Mouse (Mus musculus) gastrocnemius, postnatal 14 days (tissue): ENCODE data around the gene Tradd. TPM values are rescaled to one million over a fixed set of nuclear protein-coding genes. Genes with fewer than 3 reads are reported as not detected.
"Not testable (repeated sequence)": the region's sequence is repeated elsewhere in the genome, so short reads cannot be mapped to it uniquely, and the experiment has no call there.

Experiments used
- DNase-seq: peaks from one replicate; pipeline ENCODE4 v3.0.0; 2021; ENCODE audit warnings: mixed read lengths
- intact Hi-C: fragments of 180-260 bp; cut with DNase I; formaldehyde crosslinking; loops from one replicate; pipeline ENCODE4 v1.15.1; 2025; ENCODE audit warnings: low total_unique reads
- total RNA-seq, 2 experiments: library from RNA; stranded (reverse); gene quantifications; 2 replicates each; pipeline ENCODE4 v1.2.3; 2021

The Tradd gene
- total RNA-seq, 2 experiments from 2014 or later = 2.8 to 3.9 TPM

GRCm38 (mm10) chr8:105254966-105255350 is 9.5 kb downstream of the Tradd start, which contains the start of gene B3gnt9:
TSS of gene B3gnt9 (minus strand) at chr8:105255153.
- intact Hi-C loops = no loop called here

GRCm38 (mm10) chr8:105254152-105254965 is 10.1 kb downstream of the Tradd start:
- intact Hi-C loops = no loop called here

More at GRCm38 (mm10) chr8:105254966-105255350, 9.5 kb downstream of the Tradd start, which contains the start of gene B3gnt9:
- peak; percentile 88 for DNase-seq

DNA sequence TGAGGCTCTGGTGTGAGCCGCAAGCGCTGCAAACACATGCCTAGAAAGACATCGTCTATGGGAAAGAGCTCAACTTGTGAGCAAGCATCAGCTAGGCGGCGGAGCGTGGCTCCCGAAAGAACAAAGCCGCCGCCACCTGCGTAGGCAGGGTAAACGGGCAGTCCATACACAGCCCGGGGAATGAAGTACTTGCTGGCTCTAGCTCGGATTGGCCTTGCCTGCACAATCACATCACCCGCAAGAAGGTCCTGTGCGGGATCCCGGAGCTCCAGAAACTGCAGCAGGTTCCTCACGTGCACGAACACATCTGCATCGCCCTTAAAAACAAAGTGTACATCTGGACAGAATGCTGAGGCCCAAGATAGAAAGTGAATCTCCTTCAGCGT is 10.7 kb downstream of the Tradd start:
- no peak for DNase-seq
- intact Hi-C loops = no loop called here

More at GRCm38 (mm10) chr8:105254152-105254965, 10.1 kb downstream of the Tradd start:
- DNase-seq = peak; percentile 93

DNA sequence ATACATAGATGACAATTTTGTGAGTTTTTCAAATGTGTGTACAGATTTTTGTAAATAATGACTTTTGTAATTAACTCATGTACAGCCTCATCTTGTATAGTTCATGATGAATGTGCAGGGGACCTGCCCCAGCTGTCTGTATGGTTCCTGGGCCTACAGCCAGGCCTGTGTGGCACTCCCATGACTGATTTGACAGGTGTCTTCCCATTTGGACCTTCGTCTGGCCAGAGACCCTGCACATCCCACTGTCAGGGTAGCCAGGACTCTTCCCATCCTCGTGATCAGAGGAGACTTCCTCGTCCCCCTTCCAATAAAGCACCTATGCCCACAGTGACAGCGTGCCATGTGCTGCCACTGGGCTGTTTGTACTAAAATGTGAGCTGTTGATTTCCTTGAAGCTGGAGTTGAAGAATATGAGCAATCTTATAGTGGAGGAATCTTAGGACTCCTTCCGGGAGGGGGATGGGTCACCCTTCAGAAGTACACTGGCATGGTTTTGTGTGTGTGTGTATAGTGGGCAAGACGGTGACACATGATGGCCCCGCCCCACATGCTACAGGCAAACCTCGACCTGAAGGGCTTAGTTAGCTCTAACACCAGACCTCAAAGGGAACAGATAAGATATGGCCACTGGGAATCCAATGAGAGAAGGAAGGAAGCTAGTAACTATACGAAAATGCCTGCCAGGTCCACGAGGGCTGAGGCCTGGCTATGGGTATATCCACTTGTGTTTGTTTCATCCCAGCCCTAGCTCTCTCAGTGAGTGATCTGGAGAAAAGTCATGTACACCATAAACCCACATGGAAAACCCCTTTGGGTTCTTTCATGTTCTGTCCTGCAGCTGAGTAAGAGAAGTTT is 11.5 kb downstream of the Tradd start:
- intact Hi-C loops = no loop called here
- DNase-seq = no peak

DNA sequence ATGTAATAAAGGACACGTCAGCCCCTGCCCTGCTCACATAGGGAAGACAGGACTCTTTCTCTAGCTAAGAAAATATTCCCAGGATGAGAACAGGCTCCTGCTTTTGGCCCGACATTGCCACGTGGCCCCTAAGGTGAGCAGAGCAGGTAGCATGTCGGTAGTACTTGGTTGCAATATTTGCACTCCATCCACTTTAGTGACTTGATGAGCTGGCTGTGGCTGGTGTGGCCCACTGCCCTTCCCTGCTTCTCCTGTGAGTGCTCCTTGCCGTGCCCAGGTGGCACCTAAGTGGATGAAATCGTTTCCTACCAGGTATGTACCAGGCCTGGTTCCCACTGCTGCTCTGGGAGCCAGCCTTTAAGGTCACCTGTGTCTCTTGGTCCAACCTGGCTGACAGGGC is 12.5 kb downstream of the Tradd start:
- intact Hi-C loops = no loop called here
- no peak for DNase-seq

- no peak for DNase-seq
- intact Hi-C loops = no loop called here
These were observed 23.4 kb downstream of the Tradd start for GRCm38 (mm10) chr8:105241016-105241415.

DNA sequence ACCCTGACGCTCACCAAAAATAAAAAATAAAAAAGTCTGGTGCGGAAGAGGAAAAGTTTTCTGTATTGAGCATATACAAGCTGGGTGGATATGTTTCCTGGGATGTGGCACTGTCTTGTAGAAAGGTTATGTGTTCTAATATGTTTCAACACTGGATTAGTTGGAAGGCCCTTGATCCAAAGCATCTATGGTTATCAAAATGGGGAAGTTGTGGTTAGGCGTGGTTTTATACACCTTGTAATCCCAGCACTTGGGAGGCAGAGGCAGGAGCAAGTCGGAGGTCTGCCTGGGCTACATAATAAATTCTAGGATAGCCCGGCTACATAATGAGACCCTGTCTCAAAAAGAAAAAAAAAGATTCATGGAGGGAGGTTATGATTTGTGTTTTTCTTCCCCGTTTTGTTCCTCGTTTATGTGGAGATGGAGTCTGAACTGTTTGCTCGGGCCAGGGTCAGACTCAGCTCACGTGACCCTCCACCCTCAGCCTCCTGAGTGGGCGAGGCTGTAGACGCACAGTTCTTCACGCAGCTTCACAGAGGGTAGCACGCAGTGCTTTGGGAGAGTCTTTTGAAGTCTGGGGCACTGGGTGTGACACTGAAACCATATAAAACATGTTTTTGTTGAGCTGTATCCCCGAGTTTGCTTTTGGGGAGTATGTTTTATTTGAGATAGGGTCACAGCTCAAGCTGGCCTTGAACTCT is 26.8 kb downstream of the Tradd start:
- DNase-seq = no peak
- intact Hi-C loops = no loop called here

- no peak for DNase-seq
- intact Hi-C loops = no loop called here
These were observed 29.2 kb downstream of the Tradd start for GRCm38 (mm10) chr8:105235206-105235605.

- intact Hi-C loops = no loop called here
- DNase-seq = no peak
These were observed 31.1 kb downstream of the Tradd start for GRCm38 (mm10) chr8:105233126-105233935.

GRCm38 (mm10) chr8:105232321-105232693 is 32.1 kb downstream of the Tradd start:
- DNase-seq = not testable (repeated sequence)

DNA sequence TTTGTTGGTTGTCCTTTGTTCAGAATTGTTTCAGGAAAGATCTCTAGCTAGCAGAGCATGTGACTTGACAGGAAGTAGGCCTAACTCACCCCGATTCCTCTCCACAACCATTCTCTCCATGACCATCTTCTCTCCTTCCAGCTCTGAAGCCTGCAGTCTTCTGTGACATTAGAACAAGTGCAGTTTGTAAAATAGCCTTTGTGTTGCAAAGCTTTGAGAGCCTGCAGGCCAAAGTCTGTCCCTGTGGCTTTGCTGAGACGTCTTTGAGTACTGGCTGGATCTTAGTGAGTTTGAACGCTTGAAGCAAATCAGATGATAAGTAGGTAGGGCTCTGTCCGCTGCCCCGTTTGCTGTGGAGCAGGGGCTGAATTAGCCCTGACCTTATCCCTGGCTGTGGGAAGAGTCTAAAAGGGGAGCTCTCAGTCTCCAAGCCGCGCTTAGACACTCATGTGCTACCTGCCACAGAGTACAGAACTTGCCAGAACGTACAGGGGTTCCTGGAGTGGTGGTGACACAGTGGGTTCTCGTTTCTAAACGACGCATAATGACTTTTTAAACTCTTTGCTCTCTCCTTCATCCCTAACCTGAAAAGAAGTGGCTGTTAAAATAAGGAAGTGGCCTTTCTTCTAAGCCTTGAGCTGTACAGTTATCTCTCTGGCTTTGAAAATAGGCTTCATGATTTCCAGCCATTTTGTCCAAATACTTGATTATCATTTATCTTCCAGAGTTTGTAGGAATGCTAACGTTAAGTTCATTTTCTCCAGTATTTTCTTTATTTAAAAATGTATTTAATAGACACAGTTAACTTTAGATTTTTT is 32.7 kb downstream of the Tradd start:
- no peak for DNase-seq
- intact Hi-C loops = no loop called here

More at GRCm38 (mm10) chr8:105232321-105232693, 32.1 kb downstream of the Tradd start:
- intact Hi-C loops = not testable (repeated sequence)

- intact Hi-C loops = loop anchor here (2.0 kb wide), 1 partner anchor 37 kb away; no protein-coding TSS in a partner anchor
- DNase-seq = no peak
These were observed 38.5 kb downstream of the Tradd start for GRCm38 (mm10) chr8:105225917-105226316.

DNA sequence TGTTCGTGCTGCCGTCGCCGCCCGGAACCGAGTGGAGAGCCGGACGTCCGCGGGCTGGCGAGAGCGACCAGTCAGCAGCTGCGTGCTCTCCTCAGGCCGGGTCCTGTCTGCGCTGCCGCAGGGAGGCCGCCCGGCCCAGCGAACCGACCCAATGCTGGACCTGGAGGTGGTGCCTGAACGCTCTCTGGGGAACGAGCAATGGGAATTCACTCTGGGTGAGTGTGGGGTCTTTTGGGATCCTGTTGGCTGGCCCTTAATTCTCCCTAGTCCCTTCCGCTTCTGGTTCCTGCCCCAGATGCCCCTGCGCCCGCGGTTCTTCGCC is 39.2 kb downstream of the Tradd start:
- no peak for DNase-seq
- intact Hi-C loops = loop anchor here (2.0 kb wide), 1 partner anchor 38 kb away; no protein-coding TSS in a partner anchor

DNA sequence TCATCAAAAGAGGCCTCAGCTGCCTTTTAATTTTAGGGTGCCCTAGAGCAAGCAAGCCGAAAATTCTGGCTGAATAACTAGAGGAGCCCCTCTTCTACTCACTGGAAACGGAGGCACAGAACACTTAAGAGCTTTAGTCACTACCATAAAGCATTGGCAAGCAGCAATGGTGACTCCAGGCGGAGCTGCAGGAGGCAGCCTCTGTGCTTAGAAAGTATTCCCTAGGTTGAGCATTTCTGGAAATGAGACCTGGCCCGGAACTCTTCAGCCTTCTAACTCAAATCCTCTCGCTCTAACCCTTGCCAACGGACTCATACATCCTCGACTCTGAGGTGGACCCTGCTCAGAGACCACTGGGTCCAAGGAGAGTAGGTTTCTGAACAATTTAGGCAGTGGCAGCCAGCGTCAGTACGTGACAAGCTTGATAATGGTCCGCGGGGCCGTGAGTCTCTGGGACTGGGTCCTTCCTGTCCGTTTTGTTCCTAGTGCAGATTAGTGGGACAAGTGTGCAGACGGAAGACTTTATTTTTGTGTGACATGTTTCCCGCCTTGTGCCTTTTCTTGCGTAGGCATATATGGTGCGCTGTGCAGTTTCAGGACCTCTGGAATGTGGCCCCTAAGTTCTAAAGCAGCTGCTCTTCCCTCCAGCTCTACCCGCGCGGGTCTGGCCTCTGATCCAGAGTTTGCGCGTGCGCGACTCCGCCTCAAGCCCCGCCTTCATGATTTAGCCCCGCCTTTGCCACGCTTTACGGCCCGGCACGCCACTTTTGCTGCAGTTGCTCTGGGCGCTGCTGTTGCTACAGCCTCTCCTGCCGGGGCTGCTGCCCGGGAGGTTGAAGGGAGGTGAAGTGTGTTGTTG is 39.8 kb downstream of the Tradd start, which contains the start of gene D230025D16Rik:
D230025D16Rik (plus strand) TSS at position 733 of the 859 bp plus-strand sequence.
- intact Hi-C loops = loop anchor here (2.0 kb wide), 1 partner anchor 38 kb away; no protein-coding TSS in a partner anchor
- peak; percentile 95 for DNase-seq

DNA sequence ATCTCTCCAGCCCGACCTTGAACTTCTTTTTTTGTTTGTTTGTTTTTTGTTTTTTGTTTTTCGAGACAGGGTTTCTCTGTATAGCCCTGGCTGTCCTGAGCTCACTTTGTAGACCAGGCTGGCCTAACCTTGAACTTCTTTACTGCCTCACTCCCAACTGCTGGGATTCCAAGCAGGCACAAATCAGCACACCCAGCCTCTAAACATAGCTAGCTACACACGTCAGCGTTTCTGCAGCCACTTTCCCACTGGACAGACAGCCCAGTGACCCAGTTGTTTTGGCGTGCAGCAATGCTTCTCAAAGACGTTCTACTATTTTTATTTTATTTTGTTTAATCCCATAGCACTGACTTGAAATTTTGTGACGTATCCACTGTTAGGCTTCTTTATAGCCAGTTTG is 40.6 kb downstream of the Tradd start:
- intact Hi-C loops = loop anchor here (2.0 kb wide), 1 partner anchor 39 kb away; no protein-coding TSS in a partner anchor
- DNase-seq = peak; percentile 27

DNA sequence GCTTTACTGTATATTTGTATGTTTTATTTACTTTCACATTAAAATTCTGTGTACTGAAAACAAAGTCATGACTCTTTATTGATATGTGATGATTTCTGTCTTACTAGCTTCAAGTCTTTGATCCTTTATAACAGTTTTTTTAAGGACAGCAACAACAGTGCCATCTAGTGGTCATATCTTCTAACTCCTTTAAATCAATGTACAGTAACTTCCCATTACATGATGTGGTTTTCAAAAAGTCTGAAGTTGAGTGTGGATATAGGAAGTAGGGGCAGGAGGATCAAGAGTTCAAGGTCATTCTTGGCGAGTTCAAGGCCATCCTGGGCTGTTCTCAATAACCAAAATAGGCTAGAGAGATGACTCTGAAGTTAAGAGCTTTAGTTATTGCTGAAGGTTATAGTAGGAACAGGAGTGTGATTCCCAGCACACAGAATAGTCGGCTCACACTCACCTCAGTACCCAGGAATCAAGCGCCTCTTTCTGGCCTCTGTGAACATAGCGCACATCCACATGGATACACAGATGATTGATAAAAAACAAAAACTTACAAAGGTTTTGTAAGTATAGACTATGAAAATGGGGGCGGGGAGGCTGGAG is 46.4 kb downstream of the Tradd start:
- intact Hi-C loops = no loop called here

GRCm38 (mm10) chr8:105214104-105214503 is 50.3 kb downstream of the Tradd start:
- DNase-seq = no peak
- intact Hi-C loops = no loop called here

More for the DNA sequence above, 46.4 kb downstream of the Tradd start:
- no peak for DNase-seq
